Mouse (Mus musculus) MEL (cell line): ENCODE results near the gene Spsb2. TPM values are rescaled to one million over a fixed set of nuclear protein-coding genes. Genes with fewer than 3 reads are reported as not detected.

Source experiments
- DNase-seq: peaks from one replicate; pipeline ENCODE4 v3.0.0; 2011; ENCODE audit warnings: low read depth, low spot score
- H3K27ac ChIP-seq: 2 replicates; pipeline ENCODE4 v1.5.1; 2012; ENCODE audit warnings: low read depth, mild to moderate bottlenecking, control low read depth, low read length, moderate library complexity; ENCODE audit not compliant: control insufficient read depth
- H3K27me3 ChIP-seq, 2 experiments: fragments of 150-350 bp in 1 of 2; sonication (generic) in 1 of 2; 2 replicates each; pipeline ENCODE4 v1.6.1; 2012; ENCODE audit warnings: low read length in 2 of 2, mild to moderate bottlenecking in 2 of 2, improper control_type of control experiment in 1 of 2, moderate library complexity in 1 of 2; ENCODE audit not compliant: insufficient read depth in 2 of 2, control insufficient read depth in 1 of 2
- H3K36me3 ChIP-seq, 2 experiments: 2 replicates each; pipeline ENCODE4 v1.6.1; 2012 to 2014; ENCODE audit warnings: low read length in 2 of 2, improper control_type of control experiment in 1 of 2, inconsistent platforms in 1 of 2, mild to moderate bottlenecking in 1 of 2; ENCODE audit not compliant: insufficient read depth in 2 of 2, control insufficient read depth in 1 of 2
- H3K4me1 ChIP-seq, 2 experiments: fragments of 150-350 bp in 1 of 2; sonication (generic) in 1 of 2; 2 replicates each; pipeline ENCODE4 v1.6.1; 2012; ENCODE audit warnings: low read length in 2 of 2, improper control_type of control experiment in 1 of 2, mild to moderate bottlenecking in 1 of 2; ENCODE audit not compliant: insufficient read depth in 2 of 2, control insufficient read depth in 1 of 2
- H3K4me3 ChIP-seq, 2 experiments: fragments of 150-350 bp in 1 of 2; sonication (generic) in 1 of 2; 2 replicates each; pipeline ENCODE4 v1.5.1; 2012; ENCODE audit warnings: low read depth in 2 of 2, low read length in 2 of 2, mild to moderate bottlenecking in 2 of 2, moderate library complexity in 2 of 2, control low read depth in 1 of 2, improper control_type of control experiment in 1 of 2; ENCODE audit not compliant: control insufficient read depth in 1 of 2, insufficient read depth in 1 of 2
- H3K79me2 ChIP-seq: 2 replicates; pipeline ENCODE4 v1.6.1; 2012; ENCODE audit warnings: mild to moderate bottlenecking, low read length, moderate library complexity; ENCODE audit not compliant: control insufficient read depth, poor library complexity, insufficient read depth
- H3K9ac ChIP-seq: 2 replicates; pipeline ENCODE4 v1.6.1; 2012; ENCODE audit warnings: low read depth, mild to moderate bottlenecking, control low read depth, low read length, moderate library complexity; ENCODE audit not compliant: control insufficient read depth, poor library complexity, severe bottlenecking
- H3K9me3 ChIP-seq: fragments of 150-350 bp; sonication (generic); replicated peaks from 2 replicates; pipeline ENCODE4 v1.6.1; 2012; ENCODE audit warnings: mild to moderate bottlenecking, low read length, improper control_type of control experiment, moderate library complexity; ENCODE audit not compliant: insufficient read depth
- CHD1 ChIP-seq: IDR thresholded peaks from 2 replicates; pipeline ENCODE4 v1.6.1; 2012; ENCODE audit warnings: low read depth, mild to moderate bottlenecking, inconsistent platforms, low read length, improper control_type of control experiment
- CHD2 ChIP-seq: IDR thresholded peaks from 2 replicates; pipeline ENCODE4 v1.6.1; 2011; ENCODE audit warnings: low read length, improper control_type of control experiment
- ELF1 ChIP-seq: IDR thresholded peaks from 2 replicates; pipeline ENCODE4 v1.6.1; 2014; ENCODE audit warnings: low read depth, mild to moderate bottlenecking, inconsistent platforms, low read length, improper control_type of control experiment, moderate library complexity
- EP300 ChIP-seq, 2 experiments: IDR thresholded peaks; 2 replicates each; pipeline ENCODE4 v1.6.1; 2011; ENCODE audit warnings: improper control_type of control experiment in 2 of 2, low read length in 2 of 2, low read depth in 1 of 2, mild to moderate bottlenecking in 1 of 2
- ETS1 ChIP-seq: IDR thresholded peaks from 2 replicates; pipeline ENCODE4 v1.6.1; 2012; ENCODE audit warnings: low read depth, mild to moderate bottlenecking, inconsistent platforms, low read length, improper control_type of control experiment, moderate library complexity
- GABPA ChIP-seq: IDR thresholded peaks from 2 replicates; pipeline ENCODE4 v1.6.1; 2012; ENCODE audit warnings: low read depth, mild to moderate bottlenecking, inconsistent platforms, low read length, improper control_type of control experiment, moderate library complexity
- GATA1 ChIP-seq: IDR thresholded peaks from 2 replicates; pipeline ENCODE4 v1.6.1; 2011; ENCODE audit warnings: low read depth, low read length, improper control_type of control experiment
- HCFC1 ChIP-seq: IDR thresholded peaks from 2 replicates; pipeline ENCODE4 v1.6.1; 2012; ENCODE audit warnings: low read depth, mild to moderate bottlenecking, inconsistent platforms, low read length, improper control_type of control experiment, moderate library complexity
- MAZ ChIP-seq: IDR thresholded peaks from 2 replicates; pipeline ENCODE4 v1.6.1; 2012; ENCODE audit warnings: low read depth, mild to moderate bottlenecking, inconsistent platforms, low read length, improper control_type of control experiment
- MEF2A ChIP-seq: IDR thresholded peaks from 2 replicates; pipeline ENCODE4 v1.6.1; 2014; ENCODE audit warnings: low read depth, mild to moderate bottlenecking, inconsistent platforms, low read length, improper control_type of control experiment; ENCODE audit not compliant: poor library complexity, insufficient replicate concordance, severe bottlenecking; ENCODE audit errors: extremely low read depth
- MXI1 ChIP-seq: IDR thresholded peaks from 2 replicates; pipeline ENCODE4 v1.6.1; 2011; ENCODE audit warnings: mild to moderate bottlenecking, low read depth, low read length, improper control_type of control experiment
- MYB ChIP-seq: IDR thresholded peaks from 2 replicates; pipeline ENCODE4 v1.6.1; 2011; ENCODE audit warnings: mild to moderate bottlenecking, low read depth, low read length, improper control_type of control experiment
- MYC ChIP-seq: IDR thresholded peaks from 2 replicates; pipeline ENCODE4 v1.6.1; 2011; ENCODE audit warnings: low read depth, mild to moderate bottlenecking, low read length, improper control_type of control experiment, moderate library complexity
- NELFE ChIP-seq: IDR thresholded peaks from 2 replicates; pipeline ENCODE4 v1.6.1; 2011; ENCODE audit warnings: low read depth, low read length, improper control_type of control experiment
- NRF1 ChIP-seq: IDR thresholded peaks from 2 replicates; pipeline ENCODE4 v1.6.1; 2014; ENCODE audit warnings: low read depth, mild to moderate bottlenecking, inconsistent platforms, low read length, improper control_type of control experiment, moderate library complexity; ENCODE audit not compliant: poor library complexity, insufficient read depth, severe bottlenecking
- POLR2AphosphoS5 ChIP-seq: IDR thresholded peaks from 2 replicates; pipeline ENCODE4 v1.6.1; 2012; ENCODE audit warnings: low read depth, borderline replicate concordance, mild to moderate bottlenecking, inconsistent platforms, low read length, moderate library complexity, mixed read lengths
- RAD21 ChIP-seq: IDR thresholded peaks from 2 replicates; pipeline ENCODE4 v1.6.1; 2011; ENCODE audit warnings: mild to moderate bottlenecking, low read depth, low read length, improper control_type of control experiment
- SIN3A ChIP-seq: IDR thresholded peaks from 2 replicates; pipeline ENCODE4 v1.6.1; 2012; ENCODE audit warnings: low read length, improper control_type of control experiment, inconsistent platforms
- SMC3 ChIP-seq: IDR thresholded peaks from 2 replicates; pipeline ENCODE4 v1.6.1; 2011; ENCODE audit warnings: low read depth, low read length, improper control_type of control experiment
- TAL1 ChIP-seq: IDR thresholded peaks from 2 replicates; pipeline ENCODE4 v1.6.1; 2012; ENCODE audit warnings: mild to moderate bottlenecking, inconsistent platforms, low read length, moderate library complexity, mixed read lengths
- TBP ChIP-seq: IDR thresholded peaks from 2 replicates; pipeline ENCODE4 v1.8.0; 2011; ENCODE audit warnings: low read depth, low read length, improper control_type of control experiment
- TCF12 ChIP-seq: IDR thresholded peaks from 2 replicates; pipeline ENCODE4 v1.6.1; 2014; ENCODE audit warnings: low read depth, mild to moderate bottlenecking, inconsistent platforms, low read length, improper control_type of control experiment, moderate library complexity
- USF2 ChIP-seq, 2 experiments: IDR thresholded peaks; 2 replicates each; pipeline ENCODE4 v1.6.1; 2011 to 2012; ENCODE audit warnings: improper control_type of control experiment in 2 of 2, low read length in 2 of 2, borderline replicate concordance in 1 of 2, inconsistent platforms in 1 of 2, low read depth in 1 of 2, mild to moderate bottlenecking in 1 of 2; ENCODE audit not compliant: insufficient read depth in 1 of 2
- ZC3H11A ChIP-seq: IDR thresholded peaks from 2 replicates; pipeline ENCODE4 v1.6.1; 2012; ENCODE audit warnings: low read depth, mild to moderate bottlenecking, inconsistent platforms, low read length, improper control_type of control experiment
- ZMIZ1 ChIP-seq: IDR thresholded peaks from 2 replicates; pipeline ENCODE4 v1.6.1; 2012; ENCODE audit warnings: low read depth, mild to moderate bottlenecking, inconsistent platforms, low read length, improper control_type of control experiment, moderate library complexity
- polyA plus RNA-seq, 2 experiments: library from polyadenylated mRNA; stranded (reverse) in 1 of 2; unstranded in 1 of 2; fragments of >175 nt in 1 of 2; fragments of >200 nt in 1 of 2; gene quantifications; 2 replicates each; pipeline versions ENCODE4 v1.2.1 to v1.2.4; 2012; ENCODE audit warnings: low replicate concordance in 2 of 2, low read depth in 1 of 2; ENCODE audit not compliant: insufficient read length in 2 of 2, insufficient read depth in 1 of 2, missing spikeins in 1 of 2
- total RNA-seq: library from RNA; depleted of rRNA; stranded (reverse); fragments of 300-350 nt; gene quantifications from 2 replicates; pipeline ENCODE4 v1.2.3, GENCODE M21; 2012

The Spsb2 gene
- total and polyA plus RNA-seq, 3 experiments: 7.3 to 7.7 TPM; not detected in 1

GRCm38 (mm10) chr6:124765951-124766350 lies 42.5 kb upstream of the Spsb2 start:
- Histone ChIP-seq H3K4me1 (peaks cover 0 to 15% of the 10 kb centered on the region in 2 experiments; a peak in 2 of 4 replicates), H3K36me3 (peaks cover 0 to 6% of the 10 kb centered on the region in 2 experiments; a peak in 1 of 4 replicates), H3K9me3 (no peaks in the 10 kb centered on the region), H3K9ac (no peak overlapping the region), H3K4me3 (no peak overlapping the region), H3K79me2 (no peaks in the 10 kb centered on the region; the same call in 1 of the 2 replicates), H3K27ac (no peak overlapping the region), H3K27me3 (no peaks in the 10 kb centered on the region)
- TF ChIP-seq MXI1 (no peak), EP300 (IDR thresholded peaks at IDR 0.05; ENCODE audit: low read depth in 1 of 2, low read length in 2 of 2) (no peak), ELF1 (no peak), MAZ (no peak), TCF12 (no peak), ZC3H11A (no peak), MYC (no peak), GATA1 (no peak), HCFC1 (no peak), USF2 (IDR thresholded peaks at IDR 0.05; ENCODE audit: borderline replicate concordance in 1 of 2, insufficient read depth in 1 of 2, low read depth in 1 of 2, low read length in 2 of 2) (no peak), RAD21 (no peak), ZMIZ1 (no peak), MYB (no peak)
- no peak for DNase-seq

GRCm38 (mm10) chr6:124767536-124767919 lies 40.9 kb upstream of the Spsb2 start:
- no peak overlapping the region for H3K27ac ChIP-seq
- no peak overlapping the region for H3K9ac ChIP-seq
- DNase-seq: no peak
- H3K36me3 ChIP-seq: peaks cover 0 to 6% of the 10 kb centered on the region in 2 experiments; a peak in 1 of 4 replicates
- no peak overlapping the region for H3K4me3 ChIP-seq
- no peaks in the 10 kb centered on the region; the same call in 1 of the 2 replicates for H3K79me2 ChIP-seq
- TF ChIP-seq POLR2AphosphoS5 (no peak), RAD21 (no peak), MAZ (no peak), TBP (no peak), ZMIZ1 (no peak), ZC3H11A (no peak), SIN3A (no peak), TCF12 (no peak), MYC (no peak), GATA1 (no peak), CHD1 (no peak), MEF2A (no peak), NRF1 (no peak), USF2 (IDR thresholded peaks at IDR 0.05; ENCODE audit: borderline replicate concordance in 1 of 2, insufficient read depth in 1 of 2, low read depth in 1 of 2, low read length in 2 of 2) (no peak), ETS1 (no peak), SMC3 (no peak), TAL1 (no peak), CHD2 (no peak), GABPA (no peak), NELFE (no peak)
- no peaks in the 10 kb centered on the region for H3K9me3 ChIP-seq
- H3K4me1 ChIP-seq: peaks cover 0 to 15% of the 10 kb centered on the region in 2 experiments; a peak in 2 of 4 replicates
- H3K27me3 ChIP-seq: no peaks in the 10 kb centered on the region; a peak in 1 of 4 replicates
